16 mouse cellular contexts compared by ENCODE assay signal in genomic region chr5:102643364-102643763, GRCm38 (mm10).
"Had no signal": no experiment of that assay in that cellular context is flagged by ENCODE, and none has a peak within 500 bp of the region (broad histone marks: within the 10 kb centered on the region; RNA-seq: fewer than 3 reads in every experiment).

No protein-coding gene starts in this region.

- H3K4me2 ChIP-seq: liver, embryonic 13.5 days; liver, embryonic 15.5 days; lung, embryonic 14.5 days; midbrain, embryonic 11.5 days; midbrain, embryonic 13.5 days; midbrain, embryonic 15.5 days; neural tube, embryonic 12.5 days; stomach, embryonic 15.5 days had no signal

- H3K27me3 ChIP-seq: liver, embryonic 13.5 days; liver, embryonic 15.5 days; megakaryocyte, embryonic 14.5 days; midbrain, embryonic 13.5 days; midbrain, embryonic 15.5 days; neural tube, embryonic 12.5 days; stomach, embryonic 15.5 days had no signal

- ATAC-seq: liver, postnatal 0 days; midbrain, embryonic 13.5 days; midbrain, embryonic 15.5 days had no signal

- H3K36me3 ChIP-seq: liver, embryonic 13.5 days; liver, embryonic 15.5 days; midbrain, embryonic 13.5 days; midbrain, embryonic 15.5 days; neural tube, embryonic 12.5 days; stomach, embryonic 15.5 days had no signal

- H3K9ac ChIP-seq: liver, embryonic 13.5 days; liver, embryonic 15.5 days; liver, postnatal 0 days; lung, embryonic 14.5 days; midbrain, embryonic 13.5 days; midbrain, embryonic 15.5 days; neural tube, embryonic 12.5 days; stomach, embryonic 15.5 days had no signal

- H3K9me3 ChIP-seq: liver, embryonic 13.5 days; liver, embryonic 15.5 days; midbrain, embryonic 13.5 days; midbrain, embryonic 15.5 days; neural tube, embryonic 12.5 days; stomach, embryonic 15.5 days had no signal

- H3K27ac ChIP-seq: liver, embryonic 13.5 days; liver, embryonic 15.5 days; macrophage; midbrain, embryonic 13.5 days; midbrain, embryonic 15.5 days; neural tube, embryonic 12.5 days; stomach, embryonic 15.5 days; stomach, postnatal 0 days had no signal

- H3K4me1 ChIP-seq: liver, embryonic 13.5 days; liver, embryonic 15.5 days; megakaryocyte, embryonic 14.5 days; midbrain, embryonic 13.5 days; midbrain, embryonic 15.5 days; neural tube, embryonic 12.5 days; stomach, embryonic 15.5 days had no signal

- DNase-seq: liver, postnatal 0 days; lung, embryonic 14.5 days; right cerebral cortex, postnatal 14 days; thymus, adult 2 months; thymus, postnatal 25 days; thymus, postnatal 4 days had no signal

- H3K4me3 ChIP-seq: liver, embryonic 13.5 days; liver, embryonic 15.5 days; megakaryocyte, embryonic 14.5 days; midbrain, embryonic 13.5 days; midbrain, embryonic 15.5 days; neural tube, embryonic 12.5 days; stomach, embryonic 15.5 days had no signal
